Mouse (Mus musculus): ENCODE measurements around the gene Gimap3.

- TF ChIP-seq CTCF (IDR thresholded peaks at IDR 0.05; ENCODE audit: extremely low read depth, insufficient read depth, insufficient read length, insufficient replicate concordance) (no peak), POLR2A (IDR thresholded peaks at IDR 0.05; ENCODE audit: low read depth, low read length) (no peak)
Observed at GRCm38 (mm10) chr6:48727761-48728160, 42.9 kb downstream of the Gimap3 start.
